Mouse (Mus musculus) ES-Bruce4 (cell line): ENCODE data around the gene Lrmda.

Experiments
- CTCF ChIP-seq: IDR thresholded peaks from one replicate; pipeline ENCODE4 v1.8.1; 2011; ENCODE audit warnings: low read depth, low read length
- EP300 ChIP-seq: IDR thresholded peaks from 2 replicates; pipeline ENCODE4 v1.6.1; 2011; ENCODE audit warnings: low read depth, low read length; ENCODE audit not compliant: insufficient read depth
- POLR2A ChIP-seq: IDR thresholded peaks from one replicate; pipeline ENCODE4 v1.8.1; 2011; ENCODE audit warnings: low read length; ENCODE audit not compliant: insufficient read depth

- TF ChIP-seq CTCF (no peak), POLR2A (no peak), EP300 (no peak)
Measured at GRCm38 (mm10) chr14:22105855-22106254, 86.3 kb downstream of the Lrmda start.
